Mouse (Mus musculus): ENCODE results near the gene Fdxacb1.

DNA sequence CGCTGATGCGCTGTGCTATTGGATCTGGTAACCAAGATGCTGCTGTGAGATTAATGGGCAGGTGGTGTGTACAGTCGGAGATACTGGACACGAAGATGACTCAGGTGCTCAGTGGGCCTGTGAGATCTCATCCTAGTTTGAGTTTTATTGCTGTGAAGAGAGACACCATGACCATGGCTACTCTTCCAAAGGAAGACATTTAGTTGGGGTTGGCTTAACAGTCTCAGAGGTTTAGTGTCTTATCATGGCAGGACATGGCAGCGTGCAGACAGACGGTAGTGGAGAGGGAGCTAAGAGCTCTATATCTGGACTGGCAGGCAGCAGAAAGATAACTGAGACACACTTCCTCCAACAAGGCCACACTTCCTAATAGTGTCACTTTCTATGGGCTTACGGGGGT lies 43.2 kb downstream of the Fdxacb1 start:
- TF ChIP-seq CTCF (IDR thresholded peaks at IDR 0.05; ENCODE audit: low read depth) (no peak), EP300 (IDR thresholded peaks at IDR 0.05; ENCODE audit: low read depth) (peak; percentile 95)

Data from liver, embryonic 14.5 days (tissue).